Mouse (Mus musculus) E14TG2a.4 (cell line): ENCODE measurements around the gene Plxna2.

Source experiments
- CTCF ChIP-seq: conservative IDR thresholded peaks from 2 replicates; pipeline ENCODE4 v1.5.1; 2014; ENCODE audit warnings: low read length
- NANOG ChIP-seq: IDR thresholded peaks from 2 replicates; pipeline ENCODE4 v1.6.1; 2014; ENCODE audit warnings: borderline replicate concordance, low read length, mixed read lengths

DNA sequence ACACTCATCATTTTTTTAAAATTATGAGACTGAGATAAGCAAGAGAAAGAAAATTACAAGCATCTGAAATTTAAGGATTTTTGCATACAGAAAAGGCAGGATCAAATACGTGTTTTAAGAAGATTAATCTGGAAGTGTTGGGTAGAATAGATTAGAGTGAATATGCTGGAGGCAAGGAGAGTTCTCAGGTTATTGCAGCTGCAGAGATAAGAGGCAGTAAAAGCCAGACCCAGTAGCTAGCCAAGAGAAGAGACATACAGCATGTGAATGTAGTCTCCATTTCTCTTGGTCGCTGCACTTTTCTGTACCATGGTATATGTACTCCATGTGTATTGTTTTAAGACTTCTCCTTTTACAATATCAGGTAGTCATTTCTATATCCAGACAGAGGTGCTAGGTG is 88.5 kb downstream of the Plxna2 start:
- TF ChIP-seq NANOG (no peak), CTCF (no peak)
